Mouse (Mus musculus): ENCODE data around the gene Ift46. TPM values are rescaled to one million over a fixed set of nuclear protein-coding genes. Genes with fewer than 3 reads are reported as not detected.

Ift46 gene
- total RNA-seq (2023): 66.4 TPM

GRCm38 (mm10) chr9:44767101-44768028, at the start of gene Ift46, which contains the start of gene Arcn1:
Ift46 (plus strand) TSS chr9:44767908.
Arcn1 (minus strand) TSS chr9:44767845.

GRCm38 (mm10) chr9:44734524-44735494, 32.9 kb upstream of the Ift46 start, which contains the start of gene Phldb1:
Phldb1 (minus strand) TSS chr9:44735198.

GRCm38 (mm10) chr9:44799102-44799957, 31.6 kb downstream of the Ift46 start, which contains the start of gene Tmem25:
Tmem25 (minus strand) TSS chr9:44799307.

GRCm38 (mm10) chr9:44802808-44803450, 35.2 kb downstream of the Ift46 start, which contains the start of gene Ttc36:
Ttc36 (minus strand) TSS chr9:44803072.

Other genes with a start within 250 kb of the Ift46 start
- gene Cxcr5, start 206.0 kb upstream of the Ift46 start, total RNA-seq (2023): 15.1 TPM
- 223 TPM for gene Ddx6, start 163.0 kb upstream of the Ift46 start, total RNA-seq (2023)
- not detected for gene Treh, start 94.7 kb upstream of the Ift46 start, total RNA-seq (2023)
- 5.0 TPM for gene Phldb1, start 32.7 kb upstream of the Ift46 start, total RNA-seq (2023)
- 120 TPM for gene Arcn1, start 63 bp upstream of the Ift46 start, total RNA-seq (2023)
- gene Tmem25, start 31.4 kb downstream of the Ift46 start, total RNA-seq (2023): 0.65 TPM
- gene Ttc36, start 35.2 kb downstream of the Ift46 start, total RNA-seq (2023): 3.5 TPM
- 156 TPM for gene Kmt2a, start 113.4 kb downstream of the Ift46 start, total RNA-seq (2023)
- gene Atp5l, start 152.8 kb downstream of the Ift46 start, total RNA-seq (2023): 145 TPM
- gene Ube4a, start 197.7 kb downstream of the Ift46 start, total RNA-seq (2023): 118 TPM
- 487 TPM for gene Cd3g, start 212.5 kb downstream of the Ift46 start, total RNA-seq (2023)
- 428 TPM for gene Cd3d, start 213.9 kb downstream of the Ift46 start, total RNA-seq (2023)
- gene Cd3e, start 241.7 kb downstream of the Ift46 start, total RNA-seq (2023): 844 TPM

Data from CD4-positive naive resting alpha-beta T cell, adult 57 days (primary cell).